Mouse (Mus musculus): ENCODE results near the gene Armc9. TPM values are rescaled to one million over a fixed set of nuclear protein-coding genes. Genes with fewer than 3 reads are reported as not detected.

Gene Armc9
- polyA plus RNA-seq, 1 experiment from 2014 or later, result 15.2 TPM

DNA sequence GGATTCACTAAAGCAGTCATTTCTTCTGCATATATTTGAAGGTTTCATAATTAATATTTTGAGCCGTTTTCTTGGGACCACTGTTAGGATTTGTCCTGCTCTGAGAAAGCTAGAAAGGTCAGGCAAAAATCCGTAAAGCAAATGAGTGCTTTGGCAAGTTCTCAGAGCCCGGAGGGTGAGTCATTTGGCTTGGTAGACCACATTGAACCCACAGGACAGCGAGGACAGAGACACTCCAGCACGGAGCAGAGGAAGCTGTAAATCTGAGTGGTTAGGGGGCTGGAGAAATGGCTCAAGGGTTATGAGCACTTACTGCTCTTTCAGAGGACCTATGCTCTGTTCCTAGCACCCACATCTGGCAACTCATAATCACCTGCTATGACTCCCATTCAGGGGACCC is 7.0 kb upstream of the Armc9 start:
- ATAC-seq, result no peak
- Histone ChIP-seq H3K9ac (no peak overlapping the region), H3K27ac (no peak overlapping the region), H3K9me3 (replicated peaks) (no peaks in the 10 kb centered on the region), H3K4me1 (peaks cover 4% of the 10 kb centered on the region; the same call in 1 of the 2 replicates), H3K4me3 (no peak overlapping the region), H3K27me3 (replicated peaks) (no peaks in the 10 kb centered on the region), H3K36me3 (peaks cover 3% of the 10 kb centered on the region), H3K4me2 (no peak overlapping the region)
- WGBS (ENCODE audit: insufficient replicate concordance), result 31% methylated on average over 5 of the region's 5 CpGs

DNA sequence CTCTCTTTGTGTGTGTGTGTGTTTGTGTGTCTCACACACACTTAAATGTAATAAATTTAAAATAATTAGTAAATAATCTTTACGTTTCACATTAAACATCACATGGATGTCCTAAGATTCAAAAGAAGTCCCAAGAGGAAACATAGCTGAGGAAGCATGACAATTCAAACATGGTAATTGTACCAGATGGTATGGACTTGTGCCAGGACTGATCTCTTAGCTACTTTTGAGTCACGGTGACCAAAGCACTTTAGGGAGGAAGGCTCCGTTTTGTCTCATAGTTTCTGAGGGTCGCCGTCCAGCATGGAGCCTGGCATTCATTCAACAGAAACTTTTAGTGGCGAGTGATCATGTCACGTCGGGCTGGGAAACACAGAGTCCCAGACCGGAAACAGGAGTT is 6.4 kb upstream of the Armc9 start:
- no peaks in the 10 kb centered on the region for H3K9me3 ChIP-seq (replicated peaks)
- H3K4me3 ChIP-seq, result no peak overlapping the region
- H3K36me3 ChIP-seq, result 0 out of 2 replicates have a peak, but pooled peaks cover 3% of the 10 kb centered on the region

DNA sequence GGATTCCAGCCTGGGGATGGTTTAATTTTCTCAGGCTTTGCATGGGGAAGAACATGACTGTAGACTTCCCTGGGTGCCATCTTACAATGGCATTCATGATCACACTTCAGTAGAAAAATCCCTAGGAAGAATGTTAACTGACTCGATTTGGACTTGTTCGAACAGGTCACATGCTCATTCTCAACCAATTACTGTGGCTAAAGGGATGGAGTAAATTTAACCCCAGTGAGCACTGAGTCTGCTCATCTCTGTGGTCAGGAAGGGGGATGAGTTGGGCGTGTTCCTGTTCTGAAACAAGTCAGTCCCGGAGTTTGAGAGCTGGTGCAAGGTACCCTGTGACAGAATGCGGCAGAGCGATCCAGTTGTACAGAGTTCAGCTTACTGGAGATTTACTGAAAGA is 3.7 kb upstream of the Armc9 start:
- Histone ChIP-seq H3K9ac (no peak overlapping the region), H3K4me3 (no peak overlapping the region), H3K4me2 (no peak overlapping the region), H3K27me3 (replicated peaks) (no peaks in the 10 kb centered on the region), H3K27ac (no peak overlapping the region), H3K4me1 (peaks cover 32% of the 10 kb centered on the region), H3K36me3 (no peaks in the 10 kb centered on the region), H3K9me3 (replicated peaks) (no peaks in the 10 kb centered on the region)
- WGBS (ENCODE audit: insufficient replicate concordance), result 54% methylated on average over 6 of the region's 6 CpGs
- no peak for ATAC-seq

More for the DNA sequence above, 6.4 kb upstream of the Armc9 start:
- no peak for ATAC-seq
- Histone ChIP-seq H3K27ac (no peak overlapping the region), H3K9ac (no peak overlapping the region), H3K4me1 (peaks cover 10% of the 10 kb centered on the region; the same call in 1 of the 2 replicates), H3K4me2 (no peak overlapping the region), H3K27me3 (replicated peaks) (no peaks in the 10 kb centered on the region)
- WGBS (ENCODE audit: insufficient replicate concordance), result 74% methylated on average over 9 of the region's 9 CpGs

DNA sequence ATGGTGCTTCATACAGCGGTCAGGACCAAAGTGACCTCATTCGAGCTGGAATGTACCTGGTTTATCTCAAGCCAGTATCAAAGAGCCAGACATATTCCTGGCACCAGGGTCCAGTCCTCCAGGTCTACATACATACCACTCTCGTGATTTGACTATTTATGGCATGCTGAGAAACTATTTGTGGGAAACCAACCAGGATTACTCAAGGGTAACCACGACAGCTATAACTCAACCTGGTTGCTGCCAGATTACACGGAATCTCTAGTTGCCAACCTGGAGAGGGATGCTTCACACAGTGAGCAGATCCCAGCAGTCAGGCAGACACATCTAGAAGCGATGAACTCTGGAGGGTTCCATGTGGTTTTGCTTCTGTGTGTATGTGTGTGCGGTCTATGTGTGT is 3.2 kb upstream of the Armc9 start:
- Histone ChIP-seq H3K4me1 (peaks cover 36% of the 10 kb centered on the region), H3K36me3 (no peaks in the 10 kb centered on the region)
- no peak for ATAC-seq

DNA sequence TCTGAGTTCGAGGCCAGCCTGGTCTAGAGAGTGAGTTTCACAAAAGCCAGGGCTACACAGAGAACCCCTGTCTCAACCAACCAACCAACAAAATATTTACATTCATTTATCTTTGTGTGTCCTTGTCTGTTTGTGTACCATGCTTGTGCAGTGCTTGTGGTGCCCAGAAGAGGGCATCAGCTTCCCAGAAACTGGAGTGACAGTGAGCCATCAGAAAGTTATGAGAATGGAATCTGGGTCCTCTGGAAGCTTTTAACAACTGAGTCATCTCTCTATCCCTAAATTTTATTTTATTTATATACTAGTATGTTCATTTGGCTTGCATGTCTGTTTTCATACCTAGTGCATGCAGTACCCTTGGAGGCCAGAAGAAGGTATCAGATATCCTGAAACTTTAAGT is 2.0 kb upstream of the Armc9 start:
- Histone ChIP-seq H3K4me2 (no peak overlapping the region), H3K36me3 (peaks cover 7% of the 10 kb centered on the region), H3K27me3 (replicated peaks) (no peaks in the 10 kb centered on the region), H3K4me3 (no peak overlapping the region), H3K9ac (no peak overlapping the region), H3K9me3 (replicated peaks) (no peaks in the 10 kb centered on the region), H3K27ac (no peak overlapping the region), H3K4me1 (peaks cover 39% of the 10 kb centered on the region)
- WGBS (ENCODE audit: insufficient replicate concordance), result 83% methylated on average over 1 of the region's 1 CpGs
- no peak for ATAC-seq

More for the DNA sequence above, 3.2 kb upstream of the Armc9 start:
- Histone ChIP-seq H3K27ac (no peak overlapping the region), H3K27me3 (replicated peaks) (no peaks in the 10 kb centered on the region), H3K9ac (no peak overlapping the region), H3K9me3 (replicated peaks) (no peaks in the 10 kb centered on the region), H3K4me2 (no peak overlapping the region), H3K4me3 (no peak overlapping the region)
- WGBS (ENCODE audit: insufficient replicate concordance), result 70% methylated on average over 7 of the region's 7 CpGs

DNA sequence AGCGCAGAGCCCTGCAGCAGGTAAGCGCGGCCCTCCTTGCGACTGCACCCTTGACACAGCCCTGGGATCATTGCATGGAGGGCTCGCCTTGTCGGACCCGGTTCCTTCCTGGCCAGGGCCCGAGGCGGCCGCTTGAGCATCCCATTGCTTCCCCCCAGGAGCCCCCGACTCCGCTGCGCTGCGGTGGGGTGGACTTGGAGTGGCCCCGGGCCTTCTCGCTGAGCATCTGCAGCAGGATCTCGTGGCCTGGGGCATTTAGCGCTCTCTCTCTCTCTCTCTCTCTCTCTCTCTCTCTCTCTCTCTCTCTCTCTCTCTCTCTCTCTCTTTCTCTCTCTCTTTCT is 214 bp downstream of the Armc9 start:
- 2% methylated on average over 16 of the region's 18 CpGs for WGBS (ENCODE audit: insufficient replicate concordance)
- Histone ChIP-seq H3K27me3 (replicated peaks) (no peaks in the 10 kb centered on the region), H3K4me3 (peak overlapping the region; percentile 73), H3K9ac (peak overlapping the region; percentile 73), H3K27ac (peak overlapping the region; percentile 62), H3K9me3 (replicated peaks) (no peaks in the 10 kb centered on the region), H3K36me3 (peaks cover 15% of the 10 kb centered on the region), H3K4me2 (peak overlapping the region; percentile 92), H3K4me1 (peaks cover 55% of the 10 kb centered on the region)
- ATAC-seq, result peak; percentile 52

DNA sequence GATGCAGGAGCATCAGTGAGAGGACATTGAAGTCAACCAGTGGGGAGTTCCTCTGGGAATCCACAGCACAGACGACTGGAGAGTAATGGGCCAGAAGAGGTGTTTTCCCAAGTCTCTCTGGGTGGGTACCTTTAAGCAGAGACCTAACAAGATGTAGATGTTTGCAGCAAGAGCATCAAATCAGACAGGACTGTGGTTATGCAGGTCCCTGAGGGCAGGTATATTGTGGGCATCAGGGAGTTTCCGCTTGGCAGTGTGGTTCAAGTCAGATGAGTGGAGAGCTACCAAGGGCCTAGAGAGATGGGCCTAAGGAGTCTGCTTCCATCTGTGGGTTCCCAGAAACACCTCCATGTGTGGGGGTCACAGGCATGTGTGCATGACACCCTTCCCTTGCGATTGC is 1.5 kb downstream of the Armc9 start:
- ATAC-seq, result no peak
- H3K9me3 ChIP-seq (replicated peaks), result no peaks in the 10 kb centered on the region
- H3K4me2 ChIP-seq, result peak overlapping the region; percentile 92
- H3K4me1 ChIP-seq, result peaks cover 68% of the 10 kb centered on the region
- no peak overlapping the region for H3K27ac ChIP-seq
- peak overlapping the region; percentile 73; the same call in 1 of the 2 replicates for H3K4me3 ChIP-seq
- H3K9ac ChIP-seq, result 0 out of 2 replicates have a peak overlapping the region, but pooled peaks have one; percentile 73
- H3K27me3 ChIP-seq (replicated peaks), result no peaks in the 10 kb centered on the region
- H3K36me3 ChIP-seq, result peaks cover 22% of the 10 kb centered on the region
- WGBS (ENCODE audit: insufficient replicate concordance), result 79% methylated on average over 3 of the region's 3 CpGs

DNA sequence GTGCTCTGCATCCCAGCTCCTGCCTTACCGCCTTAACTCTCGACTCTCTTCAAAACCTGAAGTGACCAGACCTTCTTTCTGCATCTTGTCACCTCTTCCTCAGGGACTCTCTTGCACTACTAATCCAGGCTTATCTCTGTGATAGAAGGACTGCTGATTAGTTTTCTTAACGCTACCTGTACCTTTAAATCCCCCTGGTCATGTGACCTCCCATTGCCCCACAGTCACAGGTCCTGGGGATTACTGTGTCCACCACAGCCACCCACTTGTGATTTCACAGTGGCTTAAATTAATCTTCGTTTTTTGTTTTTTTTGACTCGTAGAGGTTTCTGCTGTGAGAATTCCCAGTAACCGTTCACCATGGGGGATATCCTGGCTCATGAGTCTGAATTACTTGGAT is 2.0 kb downstream of the Armc9 start:
- Histone ChIP-seq H3K4me2 (peak overlapping the region; percentile 92; the same call in 1 of the 2 replicates), H3K9me3 (replicated peaks) (no peaks in the 10 kb centered on the region), H3K36me3 (peaks cover 26% of the 10 kb centered on the region), H3K27ac (no peak overlapping the region), H3K4me1 (peaks cover 73% of the 10 kb centered on the region), H3K9ac (no peak overlapping the region), H3K4me3 (no peak overlapping the region), H3K27me3 (replicated peaks) (no peaks in the 10 kb centered on the region)
- no peak for ATAC-seq
- 79% methylated on average over 6 of the region's 6 CpGs for WGBS (ENCODE audit: insufficient replicate concordance)

DNA sequence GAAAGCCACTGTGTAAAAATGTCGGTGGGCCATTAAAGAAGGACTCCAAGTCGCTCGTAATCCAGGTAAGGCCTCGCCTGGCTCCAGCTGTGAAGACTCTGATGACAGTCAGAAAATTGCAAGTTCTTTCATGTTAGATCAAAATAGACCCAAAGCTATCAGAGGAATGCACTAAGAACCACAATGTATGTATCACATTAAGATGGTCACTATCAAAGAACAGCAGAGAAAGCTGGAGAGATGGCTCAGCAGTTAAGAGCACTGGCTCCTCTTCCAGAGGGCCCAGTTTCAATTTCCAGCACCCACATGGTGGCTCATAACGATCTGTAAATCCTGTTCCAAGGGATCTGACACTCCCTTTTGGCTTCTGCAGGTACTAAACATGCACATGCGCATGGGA is 5.5 kb downstream of the Armc9 start:
- WGBS (ENCODE audit: insufficient replicate concordance), result 59% methylated on average over 6 of the region's 6 CpGs
- H3K4me2 ChIP-seq, result peak overlapping the region; percentile 53
- H3K36me3 ChIP-seq, result peaks cover 56% of the 10 kb centered on the region
- H3K9me3 ChIP-seq (replicated peaks), result no peaks in the 10 kb centered on the region
- H3K27me3 ChIP-seq (replicated peaks), result no peaks in the 10 kb centered on the region
- H3K4me1 ChIP-seq, result peaks cover 68% of the 10 kb centered on the region
- H3K27ac ChIP-seq, result peak overlapping the region; percentile 91
- ATAC-seq, result peak; percentile 74
- no peak overlapping the region for H3K4me3 ChIP-seq
- H3K9ac ChIP-seq, result peak overlapping the region; percentile 33

DNA sequence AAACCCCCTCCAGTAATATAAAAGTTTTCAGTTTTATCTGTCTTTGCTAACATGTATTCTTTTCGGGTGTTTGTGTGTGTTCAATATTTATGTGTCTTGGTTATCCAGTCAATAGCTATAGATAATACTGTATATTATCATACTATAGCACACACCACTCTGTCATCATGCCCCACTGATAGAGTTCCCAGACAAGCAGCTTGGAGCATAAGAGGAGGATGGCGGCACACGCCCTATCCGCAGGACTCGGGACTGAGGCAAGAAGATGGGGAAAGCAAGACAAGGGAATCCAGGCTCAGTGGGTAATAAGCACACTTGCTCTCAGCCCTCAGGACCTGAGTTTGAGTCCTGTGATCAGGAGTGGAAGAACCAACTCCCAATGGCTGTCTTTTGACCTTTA is 5.9 kb downstream of the Armc9 start:
- no peaks in the 10 kb centered on the region for H3K9me3 ChIP-seq (replicated peaks)
- H3K27ac ChIP-seq, result peak overlapping the region; percentile 91
- peaks cover 56% of the 10 kb centered on the region for H3K36me3 ChIP-seq
- ATAC-seq, result peak; percentile 95
- H3K9ac ChIP-seq, result peak overlapping the region; percentile 35
- H3K4me3 ChIP-seq, result 0 out of 2 replicates have a peak overlapping the region, but pooled peaks have one; percentile 7
- WGBS (ENCODE audit: insufficient replicate concordance), result 28% methylated on average over 5 of the region's 5 CpGs
- H3K4me1 ChIP-seq, result peaks cover 64% of the 10 kb centered on the region
- H3K4me2 ChIP-seq, result peak overlapping the region; percentile 53
- H3K27me3 ChIP-seq (replicated peaks), result no peaks in the 10 kb centered on the region

DNA sequence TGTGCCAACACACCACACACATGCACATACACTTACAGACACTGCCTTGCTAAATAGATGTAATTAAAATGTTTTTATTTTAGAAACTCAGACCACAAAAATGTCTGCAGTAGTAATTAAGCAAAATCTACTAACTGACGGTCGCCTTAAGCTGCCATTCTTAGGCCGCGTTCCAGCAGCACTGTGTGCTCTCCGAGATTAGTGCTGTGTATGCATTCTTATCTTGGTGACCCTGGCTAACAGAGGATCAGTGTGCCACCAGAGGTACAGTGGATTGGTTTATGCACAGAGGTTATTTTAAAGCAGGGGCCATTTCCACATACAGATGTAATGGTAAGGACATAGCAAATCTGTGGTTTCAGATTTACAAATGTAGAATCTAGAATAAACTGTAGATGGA is 6.5 kb downstream of the Armc9 start:
- no peak overlapping the region for H3K4me3 ChIP-seq
- H3K9me3 ChIP-seq (replicated peaks), result no peaks in the 10 kb centered on the region
- H3K4me1 ChIP-seq, result peaks cover 58% of the 10 kb centered on the region
- H3K9ac ChIP-seq, result peak overlapping the region; percentile 35; the same call in 1 of the 2 replicates
- H3K4me2 ChIP-seq, result peak overlapping the region; percentile 53
- ATAC-seq, result peak; percentile 89
- H3K27me3 ChIP-seq (replicated peaks), result no peaks in the 10 kb centered on the region
- WGBS (ENCODE audit: insufficient replicate concordance), result 40% methylated on average over 5 of the region's 5 CpGs
- H3K27ac ChIP-seq, result peak overlapping the region; percentile 91
- peaks cover 56% of the 10 kb centered on the region for H3K36me3 ChIP-seq

DNA sequence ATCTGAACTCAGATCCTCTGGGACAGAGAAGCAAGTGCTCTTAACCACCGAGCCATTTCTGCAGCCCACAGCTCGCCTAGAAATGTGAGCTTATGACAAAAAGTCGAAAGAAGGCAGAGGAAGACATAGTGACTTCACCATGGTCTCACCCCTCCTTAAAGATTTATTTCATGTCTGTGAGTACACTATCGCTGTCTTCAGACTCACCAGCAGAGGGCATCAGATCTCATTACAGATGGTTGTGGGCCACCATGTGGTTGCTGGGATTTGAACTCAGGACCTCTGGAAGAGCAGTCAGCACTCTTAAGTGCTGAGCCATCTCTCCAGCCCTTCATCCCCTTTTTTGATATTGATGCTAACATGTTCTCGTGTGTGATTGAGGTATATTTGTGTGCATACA is 20.0 kb downstream of the Armc9 start:
- WGBS (ENCODE audit: insufficient replicate concordance), result 76% methylated on average over 5 of the region's 5 CpGs

DNA sequence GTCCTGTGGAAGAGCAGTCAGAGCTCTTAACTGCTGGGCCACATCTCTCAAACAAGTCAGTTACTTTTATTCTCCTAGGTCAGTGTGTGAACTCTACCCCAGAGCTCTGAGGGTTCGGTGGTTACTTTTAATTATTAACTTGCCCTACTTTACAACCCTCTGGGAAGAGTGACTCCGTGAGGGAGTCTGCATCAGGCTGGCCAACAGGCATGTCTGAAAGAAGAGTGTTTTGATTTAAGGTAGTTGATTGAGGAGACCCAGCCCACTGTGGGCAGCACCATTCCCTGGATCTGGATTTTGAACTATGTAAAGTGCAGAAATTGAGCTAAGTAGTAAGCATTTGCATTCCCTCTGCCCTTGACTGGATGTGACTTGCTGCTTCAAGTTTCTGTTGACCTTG is 21.5 kb downstream of the Armc9 start:
- H3K27ac ChIP-seq, result peak overlapping the region; percentile 32; the same call in 1 of the 2 replicates
- no peaks in the 10 kb centered on the region for H3K9me3 ChIP-seq (replicated peaks)
- no peaks in the 10 kb centered on the region for H3K4me1 ChIP-seq
- no peaks in the 10 kb centered on the region for H3K27me3 ChIP-seq (replicated peaks)
- peaks cover 49% of the 10 kb centered on the region for H3K36me3 ChIP-seq
- no peak overlapping the region for H3K9ac ChIP-seq
- WGBS (ENCODE audit: insufficient replicate concordance), result 75% methylated on average over 2 of the region's 2 CpGs
- peak; percentile 45 for ATAC-seq
- H3K4me2 ChIP-seq, result no peak overlapping the region
- no peak overlapping the region for H3K4me3 ChIP-seq

More for the DNA sequence above, 20.0 kb downstream of the Armc9 start:
- Histone ChIP-seq H3K4me1 (no peaks in the 10 kb centered on the region), H3K4me3 (no peak overlapping the region), H3K4me2 (no peak overlapping the region), H3K9me3 (replicated peaks) (no peaks in the 10 kb centered on the region), H3K27ac (no peak overlapping the region), H3K36me3 (peaks cover 55% of the 10 kb centered on the region), H3K27me3 (replicated peaks) (no peaks in the 10 kb centered on the region), H3K9ac (no peak overlapping the region)
- ATAC-seq, result no peak
